ENCODE assay signal across 23 mouse cellular contexts in genomic region chr5:130708616-130709015, GRCm38 (mm10).
DNase-seq lines count a peak whose midpoint lies in the region; ATAC-seq and TF ChIP-seq lines count a peak whose summit lies in the region.
"Had no signal": no experiment of that assay in that cellular context is flagged by ENCODE, and none has a peak within 500 bp of the region (broad histone marks: within the 10 kb centered on the region; RNA-seq: fewer than 3 reads in every experiment).

No protein-coding gene starts in this region.

- peak overlapping the region; percentile 77 for H3K27ac ChIP-seq in cerebellum, adult 2 months (ENCODE audit: insufficient read depth, low read length)
- peak overlapping the region; percentile 45; the same call in 1 of the 2 replicates for H3K27ac ChIP-seq in neural tube, embryonic 15.5 days (replicated peaks)
- H3K27ac ChIP-seq: embryonic facial prominence, embryonic 10.5 days; embryonic facial prominence, embryonic 12.5 days; forebrain, embryonic 13.5 days; forebrain, embryonic 15.5 days had no signal

- H3K4me2 ChIP-seq in neural tube, embryonic 15.5 days = no peak overlapping the region
- H3K4me2 ChIP-seq: embryonic facial prominence, embryonic 12.5 days; forebrain, embryonic 13.5 days; forebrain, embryonic 15.5 days had no signal

- no peak for TF ChIP-seq POLR2A in cerebellum, adult 2 months (IDR thresholded peaks at IDR 0.05; ENCODE audit: borderline replicate concordance, insufficient read depth, low read length)

- H3K9ac ChIP-seq in neural tube, embryonic 15.5 days (replicated peaks) = no peak overlapping the region
- H3K9ac ChIP-seq: embryonic facial prominence, embryonic 12.5 days; forebrain, embryonic 13.5 days; forebrain, embryonic 15.5 days; forebrain, postnatal 0 days had no signal

- DNase-seq in cerebellum, adult 2 months = no peak
- DNase-seq in cerebellum, adult 18-20 months = no peak
- DNase-seq in heart, adult 11 months = peak; percentile 80
- DNase-seq in heart, adult 8-10 months (ENCODE audit: low spot score) = no peak
- DNase-seq in neural tube, embryonic 10.5 days (ENCODE audit: extremely low spot score, low spot score) = no peak
- DNase-seq: adrenal gland, adult 8-10 months; adrenal gland, postnatal 14 days; adrenal gland, postnatal 36 days; B cell, adult 2 months; cerebellum, adult 8-10 months; cerebellum, adult 9-11 months; cerebellum, postnatal 25 days; forebrain, postnatal 0 days had no signal

- no peak for ATAC-seq in neural tube, embryonic 15.5 days (ENCODE audit: low FRiP score)
- ATAC-seq: activated CD4-positive, CD25-positive, alpha-beta regulatory T cell, adult 4 months; CD4-positive, CD25-positive, alpha-beta regulatory T cell, adult 4 months; forebrain, embryonic 13.5 days; forebrain, embryonic 15.5 days; forebrain, postnatal 0 days; Patski had no signal

- H3K36me3 ChIP-seq in neural tube, embryonic 15.5 days = no peaks in the 10 kb centered on the region
- H3K36me3 ChIP-seq: embryonic facial prominence, embryonic 10.5 days; embryonic facial prominence, embryonic 12.5 days; forebrain, embryonic 15.5 days; G1E had no signal

- H3K27me3 ChIP-seq in cerebellum, adult 2 months (ENCODE audit: control insufficient read depth, insufficient read depth, low read length) = no peaks in the 10 kb centered on the region
- no peaks in the 10 kb centered on the region for H3K27me3 ChIP-seq in neural tube, embryonic 15.5 days (replicated peaks)
- H3K27me3 ChIP-seq: CH12.LX; embryonic facial prominence, embryonic 12.5 days; forebrain, embryonic 13.5 days; forebrain, embryonic 15.5 days; Patski had no signal

- H3K9me3 ChIP-seq in neural tube, embryonic 15.5 days (replicated peaks) = no peaks in the 10 kb centered on the region
- H3K9me3 ChIP-seq: embryonic facial prominence, embryonic 10.5 days; embryonic facial prominence, embryonic 12.5 days; forebrain, embryonic 13.5 days; forebrain, embryonic 15.5 days had no signal

- 31% methylated on average over 4 of the region's 4 CpGs for WGBS in cerebellum, adult 2 months
- 69% methylated on average over 4 of the region's 4 CpGs for WGBS in neural tube, embryonic 15.5 days

- TF ChIP-seq CTCF in cerebellum, adult 2 months (IDR thresholded peaks at IDR 0.05; ENCODE audit: borderline replicate concordance, insufficient read depth, low read depth, low read length) = no peak

- H3K4me1 ChIP-seq in cerebellum, adult 2 months (ENCODE audit: control insufficient read depth, insufficient read depth, low read length) = peaks cover 41% of the 10 kb centered on the region
- H3K4me1 ChIP-seq in neural tube, embryonic 15.5 days = peaks cover 7% of the 10 kb centered on the region; the same call in 1 of the 2 replicates
- H3K4me1 ChIP-seq: embryonic facial prominence, embryonic 10.5 days; embryonic facial prominence, embryonic 12.5 days; forebrain, embryonic 13.5 days; forebrain, embryonic 15.5 days had no signal

- H3K4me3 ChIP-seq in cerebellum, adult 2 months (replicated peaks; ENCODE audit: insufficient read depth, low read depth, low read length) = no peak overlapping the region
- no peak overlapping the region for H3K4me3 ChIP-seq in neural tube, embryonic 15.5 days (replicated peaks)
- H3K4me3 ChIP-seq: embryonic facial prominence, embryonic 10.5 days; embryonic facial prominence, embryonic 12.5 days; forebrain, embryonic 13.5 days; forebrain, embryonic 15.5 days had no signal
